22 mouse cellular contexts compared by ENCODE assay signal in the genomic region with DNA sequence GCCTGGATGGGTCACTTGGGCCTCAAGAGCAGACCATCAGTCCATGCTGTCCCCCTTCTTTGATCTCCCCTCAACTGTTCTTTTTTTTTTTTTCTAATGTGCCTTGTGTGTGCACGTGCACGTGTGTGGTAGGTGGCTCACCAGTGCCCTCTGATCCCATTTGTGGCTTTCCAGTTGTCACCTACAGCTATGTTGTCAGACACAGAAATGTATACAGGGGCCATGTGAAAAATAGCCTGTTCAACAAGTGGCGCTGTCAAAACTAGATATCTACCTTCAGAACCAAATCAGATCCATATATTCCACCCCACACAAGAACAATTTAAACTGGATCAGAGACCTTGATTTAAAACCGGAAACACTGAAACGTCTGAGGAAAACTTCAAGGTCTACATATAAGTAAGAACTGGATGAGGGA. TPM values are rescaled to one million over a fixed set of nuclear protein-coding genes. Genes with fewer than 3 reads are reported as not detected.
DNase-seq lines count a peak whose midpoint lies in the region; ATAC-seq and TF ChIP-seq lines count a peak whose summit lies in the region.
"Had no signal": no experiment of that assay in that cellular context is flagged by ENCODE, and none has a peak within 500 bp of the region (broad histone marks: within the 10 kb centered on the region; RNA-seq: fewer than 3 reads in every experiment).

No protein-coding gene starts in this region.

- peak; percentile 10 for DNase-seq in CD4-positive, CD25-positive, alpha-beta regulatory T cell, adult 2 months (ENCODE audit: low read depth, low spot score)
- DNase-seq in thymus, adult 2 months, result no peak
- DNase-seq in thymus, postnatal 10 days (ENCODE audit: low spot score in 2 of 2), result no peak
- DNase-seq: adrenal gland, adult 8-10 months; adrenal gland, postnatal 14 days; adrenal gland, postnatal 36 days; cerebellum, adult 11-12 months; cerebellum, adult 2 months; cerebellum, adult 9-10 months; cerebellum, postnatal 10 days; cerebellum, postnatal 25 days; forebrain, postnatal 0 days had no signal

- H3K4me2 ChIP-seq in neural tube, embryonic 15.5 days, result no peak overlapping the region
- H3K4me2 ChIP-seq: embryonic facial prominence, embryonic 12.5 days; forebrain, embryonic 13.5 days; forebrain, embryonic 15.5 days had no signal

- WGBS in thymus, adult 2 months, result 74% methylated on average over 5 of the region's 5 CpGs
- 96% methylated on average over 5 of the region's 5 CpGs for WGBS in neural tube, embryonic 15.5 days

- H3K4me3 ChIP-seq in thymus, adult 2 months (ENCODE audit: control insufficient read depth, insufficient read depth, low read length), result no peak overlapping the region
- H3K4me3 ChIP-seq in neural tube, embryonic 15.5 days (replicated peaks), result no peak overlapping the region
- H3K4me3 ChIP-seq: embryonic facial prominence, embryonic 10.5 days; embryonic facial prominence, embryonic 12.5 days; forebrain, embryonic 13.5 days; forebrain, embryonic 15.5 days had no signal

- TF ChIP-seq CTCF in thymus, adult 2 months (IDR thresholded peaks at IDR 0.05; ENCODE audit: borderline replicate concordance, control insufficient read depth, extremely low read depth, insufficient read depth, low read length, poor library complexity), result no peak

- peak overlapping the region; percentile 24; the same call in 1 of the 2 replicates for H3K27ac ChIP-seq in thymus, adult 2 months (ENCODE audit: control insufficient read depth, insufficient read depth, low read length)
- H3K27ac ChIP-seq in neural tube, embryonic 15.5 days (replicated peaks), result no peak overlapping the region
- H3K27ac ChIP-seq: embryonic facial prominence, embryonic 10.5 days; embryonic facial prominence, embryonic 12.5 days; forebrain, embryonic 13.5 days; forebrain, embryonic 15.5 days had no signal

- peaks cover 50% of the 10 kb centered on the region for H3K4me1 ChIP-seq in thymus, adult 2 months (replicated peaks; ENCODE audit: control insufficient read depth, insufficient read depth, low read length)
- no peaks in the 10 kb centered on the region for H3K4me1 ChIP-seq in neural tube, embryonic 15.5 days
- H3K4me1 ChIP-seq: embryonic facial prominence, embryonic 12.5 days; forebrain, embryonic 13.5 days; forebrain, embryonic 15.5 days had no signal

- H3K9me3 ChIP-seq in neural tube, embryonic 15.5 days (replicated peaks), result no peaks in the 10 kb centered on the region
- H3K9me3 ChIP-seq: embryonic facial prominence, embryonic 10.5 days; embryonic facial prominence, embryonic 12.5 days; forebrain, embryonic 13.5 days; forebrain, embryonic 15.5 days; G1E had no signal

- no peaks in the 10 kb centered on the region for H3K27me3 ChIP-seq in thymus, adult 2 months (ENCODE audit: control insufficient read depth, insufficient read depth, low read length)
- H3K27me3 ChIP-seq in neural tube, embryonic 15.5 days (replicated peaks), result no peaks in the 10 kb centered on the region
- H3K27me3 ChIP-seq: forebrain, embryonic 15.5 days; Patski had no signal

- no peaks in the 10 kb centered on the region for H3K36me3 ChIP-seq in thymus, adult 2 months (ENCODE audit: control insufficient read depth, insufficient read depth, low read length)
- H3K36me3 ChIP-seq in neural tube, embryonic 15.5 days, result no peaks in the 10 kb centered on the region
- H3K36me3 ChIP-seq: embryonic facial prominence, embryonic 10.5 days; embryonic facial prominence, embryonic 12.5 days; forebrain, embryonic 15.5 days; G1E had no signal

- no peak for ATAC-seq in CD4-positive, CD25-positive, alpha-beta regulatory T cell, adult 4 months
- ATAC-seq in neural tube, embryonic 15.5 days (ENCODE audit: low FRiP score), result no peak
- ATAC-seq: activated CD4-positive, CD25-positive, alpha-beta regulatory T cell, adult 4 months; forebrain, embryonic 13.5 days; forebrain, embryonic 15.5 days; forebrain, postnatal 0 days; Patski had no signal

- H3K9ac ChIP-seq in neural tube, embryonic 15.5 days (replicated peaks), result no peak overlapping the region
- H3K9ac ChIP-seq: embryonic facial prominence, embryonic 12.5 days; forebrain, embryonic 13.5 days; forebrain, embryonic 15.5 days; forebrain, postnatal 0 days had no signal

- TF ChIP-seq POLR2A in thymus, adult 2 months (IDR thresholded peaks at IDR 0.05; ENCODE audit: control insufficient read depth, extremely low read depth, insufficient read depth, low read length, poor library complexity), result no peak

RNA-seq across cellular contexts. Expression of a gene that starts 3.9 kb away (rescaled TPM):
- polyA plus RNA-seq in CD4-positive, CD25-positive, alpha-beta regulatory T cell, adult 4 months (2017; shearing (Covaris generic)), result 100 to 1,000 TPM; 220 to 344 TPM
- polyA plus RNA-seq in thymus, adult 2 months (2012; rRNA removed), result 119 and 124 TPM in 2 replicates
- 9.4 and 14.4 TPM in 2 replicates for polyA plus RNA-seq in neural tube, embryonic 15.5 days (2015; fragmentation: Nextera tagmentation; extraction: Ambion mirVana)

RNA-seq across cellular contexts. Expression of a gene that starts 34.7 kb away (rescaled TPM):
- polyA plus RNA-seq in CD4-positive, CD25-positive, alpha-beta regulatory T cell, adult 4 months (2017; shearing (Covaris generic)), result under 1 TPM; 0.08 to 0.41 TPM
- polyA plus RNA-seq in thymus, adult 2 months (2012; rRNA removed), result 8.9 and 9.5 TPM in 2 replicates
- 0.27 and 1.1 TPM in 2 replicates for polyA plus RNA-seq in neural tube, embryonic 15.5 days (2015; fragmentation: Nextera tagmentation; extraction: Ambion mirVana)
- polyA plus RNA-seq: C2C12, G1E, Patski had no signal
